Mouse (Mus musculus): Measurements from ENCODE around the gene Cnn3. TPM values are rescaled to one million over a fixed set of nuclear protein-coding genes. Genes with fewer than 3 reads are reported as not detected.
A peak's percentile ranks its signal among the peaks of the same experiment; 100 is the strongest.

The Cnn3 gene
- polyA plus RNA-seq, 1 experiment from 2014 or later: 488 TPM

GRCm38 (mm10) chr3:121437070-121437469 is 10.8 kb downstream of the Cnn3 start:
- no peaks in the 10 kb centered on the region for H3K9me3 ChIP-seq (replicated peaks; ENCODE audit: control insufficient read depth, low read length)
- no peak overlapping the region for H3K4me3 ChIP-seq (ENCODE audit: low read depth, low read length)
- WGBS (ENCODE audit: insufficient replicate concordance): 67% methylated on average over 7 of the region's 7 CpGs
- no peaks in the 10 kb centered on the region; the same call in 1 of the 2 replicates for H3K36me3 ChIP-seq (ENCODE audit: control insufficient read depth, insufficient read depth, low read length)
- peak overlapping the region; percentile 22; the same call in 1 of the 2 replicates for H3K27ac ChIP-seq (ENCODE audit: low read depth, low read length)
- no peak for ATAC-seq (replicated peaks; ENCODE audit: insufficient number of reproducible peaks, low FRiP score, low TSS enrichment)
- peaks cover 86% of the 10 kb centered on the region for H3K4me1 ChIP-seq (ENCODE audit: control insufficient read depth, insufficient read depth, low read length)
- 0 out of 2 replicates have a peak overlapping the region, but pooled peaks have one; percentile 16 for H3K9ac ChIP-seq (ENCODE audit: low read depth, low read length)
- H3K4me2 ChIP-seq: no peak overlapping the region
- no peaks in the 10 kb centered on the region for H3K27me3 ChIP-seq (ENCODE audit: control insufficient read depth, insufficient read depth, low read length)

GRCm38 (mm10) chr3:121437996-121438395 is 11.7 kb downstream of the Cnn3 start:
- no peak overlapping the region for H3K4me3 ChIP-seq (ENCODE audit: low read depth, low read length)
- WGBS (ENCODE audit: insufficient replicate concordance): 51% methylated on average over 7 of the region's 7 CpGs
- no peaks in the 10 kb centered on the region for H3K27me3 ChIP-seq (ENCODE audit: control insufficient read depth, insufficient read depth, low read length)
- H3K9ac ChIP-seq (ENCODE audit: low read depth, low read length): no peak overlapping the region
- no peak overlapping the region; the same call in 1 of the 2 replicates for H3K4me2 ChIP-seq
- H3K4me1 ChIP-seq (ENCODE audit: control insufficient read depth, insufficient read depth, low read length): peaks cover 89% of the 10 kb centered on the region
- H3K9me3 ChIP-seq (replicated peaks; ENCODE audit: control insufficient read depth, low read length): no peaks in the 10 kb centered on the region
- H3K27ac ChIP-seq (ENCODE audit: low read depth, low read length): 0 out of 2 replicates have a peak overlapping the region, but pooled peaks have one; percentile 22
- ATAC-seq (replicated peaks; ENCODE audit: insufficient number of reproducible peaks, low FRiP score, low TSS enrichment): no peak
- peaks cover under 1% of the 10 kb centered on the region for H3K36me3 ChIP-seq (ENCODE audit: control insufficient read depth, insufficient read depth, low read length)

- H3K4me3 ChIP-seq (ENCODE audit: low read depth, low read length): no peak overlapping the region
- peaks cover 9% of the 10 kb centered on the region for H3K36me3 ChIP-seq (ENCODE audit: control insufficient read depth, insufficient read depth, low read length)
- no peak overlapping the region for H3K9ac ChIP-seq (ENCODE audit: low read depth, low read length)
- 45% methylated on average over 11 of the region's 11 CpGs for WGBS (ENCODE audit: insufficient replicate concordance)
- H3K27me3 ChIP-seq (ENCODE audit: control insufficient read depth, insufficient read depth, low read length): no peaks in the 10 kb centered on the region
- peaks cover 84% of the 10 kb centered on the region for H3K4me1 ChIP-seq (ENCODE audit: control insufficient read depth, insufficient read depth, low read length)
- peak overlapping the region; percentile 60 for H3K27ac ChIP-seq (ENCODE audit: low read depth, low read length)
- peak overlapping the region; percentile 47 for H3K4me2 ChIP-seq
- no peaks in the 10 kb centered on the region for H3K9me3 ChIP-seq (replicated peaks; ENCODE audit: control insufficient read depth, low read length)
- ATAC-seq (replicated peaks; ENCODE audit: insufficient number of reproducible peaks, low FRiP score, low TSS enrichment): peak; percentile 55; the same call in 1 of the 2 replicates
Measured at GRCm38 (mm10) chr3:121439623-121440161, 13.4 kb downstream of the Cnn3 start.

- Histone ChIP-seq H3K9ac (ENCODE audit: low read depth, low read length) (no peak overlapping the region), H3K36me3 (ENCODE audit: control insufficient read depth, insufficient read depth, low read length) (peaks cover 10% of the 10 kb centered on the region), H3K27me3 (ENCODE audit: control insufficient read depth, insufficient read depth, low read length) (no peaks in the 10 kb centered on the region), H3K4me2 (no peak overlapping the region), H3K9me3 (replicated peaks; ENCODE audit: control insufficient read depth, low read length) (no peaks in the 10 kb centered on the region), H3K4me3 (ENCODE audit: low read depth, low read length) (no peak overlapping the region), H3K27ac (ENCODE audit: low read depth, low read length) (no peak overlapping the region), H3K4me1 (ENCODE audit: control insufficient read depth, insufficient read depth, low read length) (peaks cover 78% of the 10 kb centered on the region)
- no peak for ATAC-seq (replicated peaks; ENCODE audit: insufficient number of reproducible peaks, low FRiP score, low TSS enrichment)
- 83% methylated on average over 12 of the region's 12 CpGs for WGBS (ENCODE audit: insufficient replicate concordance)
Measured at GRCm38 (mm10) chr3:121441504-121441903, 15.2 kb downstream of the Cnn3 start.

GRCm38 (mm10) chr3:121442288-121442687 is 16.0 kb downstream of the Cnn3 start:
- 73% methylated on average over 5 of the region's 5 CpGs for WGBS (ENCODE audit: insufficient replicate concordance)
- H3K4me3 ChIP-seq (ENCODE audit: low read depth, low read length): no peak overlapping the region
- no peaks in the 10 kb centered on the region for H3K9me3 ChIP-seq (replicated peaks; ENCODE audit: control insufficient read depth, low read length)
- ATAC-seq (replicated peaks; ENCODE audit: insufficient number of reproducible peaks, low FRiP score, low TSS enrichment): no peak
- H3K4me1 ChIP-seq (ENCODE audit: control insufficient read depth, insufficient read depth, low read length): peaks cover 73% of the 10 kb centered on the region
- no peak overlapping the region for H3K4me2 ChIP-seq
- H3K27me3 ChIP-seq (ENCODE audit: control insufficient read depth, insufficient read depth, low read length): no peaks in the 10 kb centered on the region
- no peak overlapping the region for H3K9ac ChIP-seq (ENCODE audit: low read depth, low read length)
- H3K36me3 ChIP-seq (ENCODE audit: control insufficient read depth, insufficient read depth, low read length): peaks cover 10% of the 10 kb centered on the region
- H3K27ac ChIP-seq (ENCODE audit: low read depth, low read length): no peak overlapping the region

GRCm38 (mm10) chr3:121443861-121444271 is 17.6 kb downstream of the Cnn3 start:
- Histone ChIP-seq H3K4me1 (ENCODE audit: control insufficient read depth, insufficient read depth, low read length) (peaks cover 69% of the 10 kb centered on the region), H3K9ac (ENCODE audit: low read depth, low read length) (no peak overlapping the region), H3K36me3 (ENCODE audit: control insufficient read depth, insufficient read depth, low read length) (peaks cover 13% of the 10 kb centered on the region)

GRCm38 (mm10) chr3:121444414-121444813 is 18.1 kb downstream of the Cnn3 start:
- Histone ChIP-seq H3K4me1 (ENCODE audit: control insufficient read depth, insufficient read depth, low read length) (peaks cover 63% of the 10 kb centered on the region), H3K9ac (ENCODE audit: low read depth, low read length) (no peak overlapping the region), H3K4me3 (ENCODE audit: low read depth, low read length) (no peak overlapping the region), H3K9me3 (replicated peaks; ENCODE audit: control insufficient read depth, low read length) (no peaks in the 10 kb centered on the region), H3K27me3 (ENCODE audit: control insufficient read depth, insufficient read depth, low read length) (no peaks in the 10 kb centered on the region), H3K4me2 (no peak overlapping the region), H3K27ac (ENCODE audit: low read depth, low read length) (no peak overlapping the region), H3K36me3 (ENCODE audit: control insufficient read depth, insufficient read depth, low read length) (peaks cover 13% of the 10 kb centered on the region)
- no peak for ATAC-seq (replicated peaks; ENCODE audit: insufficient number of reproducible peaks, low FRiP score, low TSS enrichment)
- 88% methylated on average over 6 of the region's 6 CpGs for WGBS (ENCODE audit: insufficient replicate concordance)

More at GRCm38 (mm10) chr3:121443861-121444271, 17.6 kb downstream of the Cnn3 start:
- no peak for ATAC-seq (replicated peaks; ENCODE audit: insufficient number of reproducible peaks, low FRiP score, low TSS enrichment)
- Histone ChIP-seq H3K27me3 (ENCODE audit: control insufficient read depth, insufficient read depth, low read length) (no peaks in the 10 kb centered on the region), H3K9me3 (replicated peaks; ENCODE audit: control insufficient read depth, low read length) (no peaks in the 10 kb centered on the region), H3K27ac (ENCODE audit: low read depth, low read length) (peak overlapping the region; percentile 35; the same call in 1 of the 2 replicates), H3K4me3 (ENCODE audit: low read depth, low read length) (no peak overlapping the region), H3K4me2 (no peak overlapping the region)
- WGBS (ENCODE audit: insufficient replicate concordance): 74% methylated on average over 4 of the region's 4 CpGs

- peaks cover 47% of the 10 kb centered on the region for H3K4me1 ChIP-seq (ENCODE audit: control insufficient read depth, insufficient read depth, low read length)
- no peak for ATAC-seq (replicated peaks; ENCODE audit: insufficient number of reproducible peaks, low FRiP score, low TSS enrichment)
- WGBS (ENCODE audit: insufficient replicate concordance): 40% methylated on average over 8 of the region's 8 CpGs
- no peak overlapping the region for H3K9ac ChIP-seq (ENCODE audit: low read depth, low read length)
- H3K36me3 ChIP-seq (ENCODE audit: control insufficient read depth, insufficient read depth, low read length): peaks cover 20% of the 10 kb centered on the region
- H3K27me3 ChIP-seq (ENCODE audit: control insufficient read depth, insufficient read depth, low read length): no peaks in the 10 kb centered on the region
- H3K27ac ChIP-seq (ENCODE audit: low read depth, low read length): no peak overlapping the region
- H3K4me2 ChIP-seq: no peak overlapping the region
- no peak overlapping the region for H3K4me3 ChIP-seq (ENCODE audit: low read depth, low read length)
- no peaks in the 10 kb centered on the region for H3K9me3 ChIP-seq (replicated peaks; ENCODE audit: control insufficient read depth, low read length)
Measured at GRCm38 (mm10) chr3:121446454-121446853, 20.2 kb downstream of the Cnn3 start.

- Histone ChIP-seq H3K4me1 (ENCODE audit: control insufficient read depth, insufficient read depth, low read length) (peaks cover 32% of the 10 kb centered on the region), H3K4me3 (ENCODE audit: low read depth, low read length) (no peak overlapping the region), H3K27ac (ENCODE audit: low read depth, low read length) (no peak overlapping the region), H3K36me3 (ENCODE audit: control insufficient read depth, insufficient read depth, low read length) (peaks cover 26% of the 10 kb centered on the region), H3K9me3 (replicated peaks; ENCODE audit: control insufficient read depth, low read length) (no peaks in the 10 kb centered on the region), H3K4me2 (no peak overlapping the region), H3K9ac (ENCODE audit: low read depth, low read length) (no peak overlapping the region), H3K27me3 (ENCODE audit: control insufficient read depth, insufficient read depth, low read length) (no peaks in the 10 kb centered on the region)
- 53% methylated on average over 11 of the region's 11 CpGs for WGBS (ENCODE audit: insufficient replicate concordance)
- no peak for ATAC-seq (replicated peaks; ENCODE audit: insufficient number of reproducible peaks, low FRiP score, low TSS enrichment)
Measured at GRCm38 (mm10) chr3:121448029-121448468, 21.8 kb downstream of the Cnn3 start.

All from heart, embryonic 11.5 days (tissue).